Mouse (Mus musculus) embryonic facial prominence, embryonic 12.5 days (tissue): ENCODE results near the gene Arhgef33. TPM values are rescaled to one million over a fixed set of nuclear protein-coding genes. Genes with fewer than 3 reads are reported as not detected.
A peak's percentile ranks its signal among the peaks of the same experiment; 100 is the strongest.
"Not testable (repeated sequence)": the region's sequence is repeated elsewhere in the genome, so short reads cannot be mapped to it uniquely, and the experiment has no call there.

Source experiments
- ATAC-seq: fragments of 200-750 bp; cut with Nextera tagmentation; 2 replicates; pipeline ENCODE4 v1.8.0; 2017; ENCODE audit not compliant: insufficient number of reproducible peaks, insufficient read depth, low FRiP score, low TSS enrichment
- H3K27ac ChIP-seq: fragments of 300-500 bp; sonication (generic); 2 replicates; pipeline ENCODE4 v1.5.1; 2016; ENCODE audit warnings: mild to moderate bottlenecking
- H3K27me3 ChIP-seq: fragments of 300-500 bp; sonication (generic); 2 replicates; pipeline ENCODE4 v1.6.1; 2016; ENCODE audit warnings: mild to moderate bottlenecking, moderate library complexity
- H3K36me3 ChIP-seq: fragments of 300-500 bp; sonication (generic); 2 replicates; pipeline ENCODE4 v1.6.1; 2016; ENCODE audit warnings: mild to moderate bottlenecking
- H3K4me1 ChIP-seq: fragments of 300-500 bp; sonication (generic); 2 replicates; pipeline ENCODE4 v1.6.1; 2016
- H3K4me2 ChIP-seq: fragments of 300-500 bp; sonication (generic); replicated peaks from 2 replicates; pipeline ENCODE4 v1.6.1; 2016; ENCODE audit warnings: mild to moderate bottlenecking, moderate library complexity
- H3K4me3 ChIP-seq: fragments of 300-500 bp; sonication (generic); 2 replicates; pipeline ENCODE4 v1.5.1; 2016; ENCODE audit warnings: mild to moderate bottlenecking
- H3K9ac ChIP-seq: fragments of 300-500 bp; sonication (generic); 2 replicates; pipeline ENCODE4 v1.6.1; 2016; ENCODE audit warnings: mild to moderate bottlenecking, moderate library complexity
- H3K9me3 ChIP-seq: fragments of 300-500 bp; sonication (generic); 2 replicates; pipeline ENCODE4 v1.6.1; 2016; ENCODE audit warnings: mild to moderate bottlenecking, moderate library complexity
- WGBS: fragments of 180-500 bp; shearing (Covaris S2); methylation state at CpG from one replicate; pipeline ENCODE4 v1.1.7; 2016; 5-methylcytosine and 5-hydroxymethylcytosine counted together
- polyA plus RNA-seq: library from polyadenylated mRNA; unstranded; fragments of >200 nt; fragmentation: Nextera tagmentation; extraction: Ambion mirVana; gene quantifications from 2 replicates; pipeline ENCODE4 v1.2.1, GENCODE M21; 2016

Gene Arhgef33
- polyA plus RNA-seq, 1 experiment from 2014 or later = 1.2 TPM

- no peak overlapping the region for H3K27ac ChIP-seq
- H3K4me3 ChIP-seq = no peak overlapping the region
- H3K4me1 ChIP-seq = peaks cover 4% of the 10 kb centered on the region; the same call in 1 of the 2 replicates
- H3K4me2 ChIP-seq = no peak overlapping the region
- H3K27me3 ChIP-seq = no peaks in the 10 kb centered on the region
- WGBS = 39% methylated on average over 11 of the region's 11 CpGs
- ATAC-seq = no peak
- H3K9me3 ChIP-seq = no peaks in the 10 kb centered on the region
- no peaks in the 10 kb centered on the region for H3K36me3 ChIP-seq
- H3K9ac ChIP-seq = no peak overlapping the region
These were observed 39.5 kb downstream of the Arhgef33 start for GRCm38 (mm10) chr17:80346591-80347125.

- no peak overlapping the region for H3K9ac ChIP-seq
- H3K4me1 ChIP-seq = peaks cover 4% of the 10 kb centered on the region; the same call in 1 of the 2 replicates
- no peak overlapping the region for H3K4me2 ChIP-seq
- no peak overlapping the region for H3K4me3 ChIP-seq
- ATAC-seq = no peak
- H3K27me3 ChIP-seq = no peaks in the 10 kb centered on the region
- no peaks in the 10 kb centered on the region for H3K36me3 ChIP-seq
- no peak overlapping the region for H3K27ac ChIP-seq
- no peaks in the 10 kb centered on the region for H3K9me3 ChIP-seq
- WGBS = 20% methylated on average over 6 of the region's 6 CpGs
These were observed 40.0 kb downstream of the Arhgef33 start for GRCm38 (mm10) chr17:80347234-80347633.

- Histone ChIP-seq H3K27ac (no peak overlapping the region), H3K9ac (no peak overlapping the region), H3K4me2 (no peak overlapping the region), H3K9me3 (no peaks in the 10 kb centered on the region), H3K4me1 (no peaks in the 10 kb centered on the region), H3K4me3 (no peak overlapping the region), H3K27me3 (no peaks in the 10 kb centered on the region), H3K36me3 (no peaks in the 10 kb centered on the region)
- 87% methylated on average over 8 of the region's 8 CpGs for WGBS
- ATAC-seq = no peak
These were observed 53.0 kb downstream of the Arhgef33 start for GRCm38 (mm10) chr17:80360245-80360644.

- Histone ChIP-seq H3K27me3 (no peaks in the 10 kb centered on the region; the same call in 1 of the 2 replicates), H3K9me3 (no peaks in the 10 kb centered on the region), H3K9ac (no peak overlapping the region), H3K27ac (no peak overlapping the region), H3K4me2 (no peak overlapping the region), H3K4me1 (no peaks in the 10 kb centered on the region), H3K36me3 (no peaks in the 10 kb centered on the region), H3K4me3 (no peak overlapping the region)
- 88% methylated on average over 5 of the region's 5 CpGs for WGBS
- ATAC-seq = no peak
These were observed 60.1 kb downstream of the Arhgef33 start for GRCm38 (mm10) chr17:80367276-80367675.

GRCm38 (mm10) chr17:80368606-80369005 is 61.4 kb downstream of the Arhgef33 start:
- Histone ChIP-seq H3K9ac (no peak overlapping the region), H3K4me1 (no peaks in the 10 kb centered on the region; the same call in 1 of the 2 replicates), H3K9me3 (no peaks in the 10 kb centered on the region), H3K27ac (no peak overlapping the region), H3K4me2 (no peak overlapping the region), H3K4me3 (no peak overlapping the region), H3K27me3 (no peaks in the 10 kb centered on the region; the same call in 1 of the 2 replicates), H3K36me3 (no peaks in the 10 kb centered on the region)
- 84% methylated on average over 9 of the region's 9 CpGs for WGBS
- ATAC-seq = no peak

GRCm38 (mm10) chr17:80372989-80373725 is 66.0 kb downstream of the Arhgef33 start, which contains the start of gene Gm10190:
TSS of gene Gm10190 (minus strand) at chr17:80373541.
- no peaks in the 10 kb centered on the region; the same call in 1 of the 2 replicates for H3K4me1 ChIP-seq
- peak within 1 kb of the TSS; percentile 67; the same call in 1 of the 2 replicates for H3K27ac ChIP-seq
- peak within 1 kb of the TSS; percentile 81 for H3K4me2 ChIP-seq
- no peaks in the 10 kb centered on the region for H3K9me3 ChIP-seq
- no peaks in the 10 kb centered on the region for H3K36me3 ChIP-seq
- H3K4me3 ChIP-seq = peak within 1 kb of the TSS; percentile 45
- H3K27me3 ChIP-seq = peaks cover 6% of the 10 kb centered on the region; the same call in 1 of the 2 replicates
- peak; percentile 97 for ATAC-seq
- 4% methylated on average over 101 of the region's 102 CpGs for whole genome bisulfite sequencing
- H3K9ac ChIP-seq = peak within 1 kb of the TSS; percentile 76

GRCm38 (mm10) chr17:80373726-80374096 is 66.5 kb downstream of the Arhgef33 start:
- Histone ChIP-seq H3K27ac (no peak overlapping the region), H3K27me3 (peaks cover 6% of the 10 kb centered on the region; the same call in 1 of the 2 replicates)

GRCm38 (mm10) chr17:80378386-80378785 is 71.2 kb downstream of the Arhgef33 start:
- H3K27ac ChIP-seq, H3K4me3 ChIP-seq, H3K27me3 ChIP-seq, H3K4me1 ChIP-seq, H3K9ac ChIP-seq, H3K4me2 ChIP-seq, ATAC-seq, H3K36me3 ChIP-seq, H3K9me3 ChIP-seq: not testable (repeated sequence)

More at GRCm38 (mm10) chr17:80373726-80374096, 66.5 kb downstream of the Arhgef33 start:
- 21% methylated on average over 29 of the region's 29 CpGs for WGBS
- Histone ChIP-seq H3K9me3 (no peaks in the 10 kb centered on the region), H3K4me3 (peak overlapping the region; percentile 45), H3K4me1 (no peaks in the 10 kb centered on the region; the same call in 1 of the 2 replicates), H3K4me2 (peak overlapping the region; percentile 81), H3K9ac (peak overlapping the region; percentile 76), H3K36me3 (no peaks in the 10 kb centered on the region)
- peak; percentile 70 for ATAC-seq

- no peaks in the 10 kb centered on the region for H3K4me1 ChIP-seq
- no peak overlapping the region for H3K27ac ChIP-seq
- 71% methylated on average over 1 of the region's 1 CpGs for WGBS
- H3K36me3 ChIP-seq = no peaks in the 10 kb centered on the region
- no peak overlapping the region for H3K4me2 ChIP-seq
- no peaks in the 10 kb centered on the region for H3K27me3 ChIP-seq
- H3K4me3 ChIP-seq = no peak overlapping the region
- no peak overlapping the region for H3K9ac ChIP-seq
- no peaks in the 10 kb centered on the region for H3K9me3 ChIP-seq
- no peak for ATAC-seq
These were observed 78.5 kb downstream of the Arhgef33 start for GRCm38 (mm10) chr17:80385671-80386070.

GRCm38 (mm10) chr17:80390024-80390423 is 82.8 kb downstream of the Arhgef33 start:
- H3K36me3 ChIP-seq = no peaks in the 10 kb centered on the region
- no peak overlapping the region for H3K9ac ChIP-seq
- 63% methylated on average over 10 of the region's 10 CpGs for WGBS
- H3K9me3 ChIP-seq = no peaks in the 10 kb centered on the region
- no peak overlapping the region for H3K27ac ChIP-seq
- ATAC-seq = no peak
- H3K4me3 ChIP-seq = no peak overlapping the region
- no peaks in the 10 kb centered on the region for H3K27me3 ChIP-seq
- H3K4me2 ChIP-seq = no peak overlapping the region
- H3K4me1 ChIP-seq = no peaks in the 10 kb centered on the region

- H3K4me3 ChIP-seq = peak overlapping the region; percentile 42
- peak; percentile 72 for ATAC-seq
- 0 out of 2 replicates have a peak overlapping the region, but pooled peaks have one; percentile 24 for H3K9ac ChIP-seq
- WGBS = 16% methylated on average over 17 of the region's 17 CpGs
- peak overlapping the region; percentile 56 for H3K4me2 ChIP-seq
- H3K9me3 ChIP-seq = no peaks in the 10 kb centered on the region
- no peaks in the 10 kb centered on the region for H3K4me1 ChIP-seq
- no peaks in the 10 kb centered on the region for H3K27me3 ChIP-seq
- H3K36me3 ChIP-seq = no peaks in the 10 kb centered on the region
- no peak overlapping the region for H3K27ac ChIP-seq
These were observed 84.5 kb downstream of the Arhgef33 start for GRCm38 (mm10) chr17:80391423-80392403.
